Mouse (Mus musculus) limb, embryonic 11.5 days (tissue): ENCODE data around the gene Adamts17. TPM values are rescaled to one million over a fixed set of nuclear protein-coding genes. Genes with fewer than 3 reads are reported as not detected.

Experiments used
- ATAC-seq: fragments of 200-750 bp; cut with Nextera tagmentation; 2 replicates; pipeline ENCODE4 v1.8.0; 2017; ENCODE audit warnings: low read depth; ENCODE audit not compliant: insufficient number of reproducible peaks, low FRiP score, low TSS enrichment
- DNase-seq: peaks from one replicate; pipeline ENCODE4 v3.0.0-alpha.2; 2015; ENCODE audit warnings: low spot score
- H3K27ac ChIP-seq: fragments of 300-500 bp; sonication (generic); replicated peaks from 2 replicates; pipeline ENCODE4 v1.5.1; 2014; ENCODE audit warnings: low read depth, mild to moderate bottlenecking, low read length
- H3K27me3 ChIP-seq: fragments of 300-500 bp; sonication (generic); 2 replicates; pipeline ENCODE4 v1.6.1; 2014; ENCODE audit warnings: mild to moderate bottlenecking, low read length, mixed read lengths; ENCODE audit not compliant: control insufficient read depth, insufficient read depth
- H3K36me3 ChIP-seq: fragments of 300-500 bp; sonication (generic); 2 replicates; pipeline ENCODE4 v1.6.1; 2014; ENCODE audit warnings: mild to moderate bottlenecking, low read length, moderate library complexity, mixed read lengths; ENCODE audit not compliant: control insufficient read depth, insufficient read depth
- H3K4me1 ChIP-seq: fragments of 300-500 bp; sonication (generic); 2 replicates; pipeline ENCODE4 v1.6.1; 2014; ENCODE audit warnings: low read length, mixed read lengths; ENCODE audit not compliant: control insufficient read depth, insufficient read depth
- H3K4me2 ChIP-seq: fragments of 300-500 bp; sonication (generic); 2 replicates; pipeline ENCODE4 v1.6.1; 2014; ENCODE audit warnings: low read depth, mild to moderate bottlenecking, moderate library complexity; ENCODE audit not compliant: severe bottlenecking
- H3K4me3 ChIP-seq: fragments of 300-500 bp; sonication (generic); 2 replicates; pipeline ENCODE4 v1.5.1; 2014; ENCODE audit warnings: low read depth, low read length
- H3K9ac ChIP-seq: fragments of 300-500 bp; sonication (generic); 2 replicates; pipeline ENCODE4 v1.6.1; 2014; ENCODE audit warnings: mild to moderate bottlenecking, low read length
- H3K9me3 ChIP-seq: fragments of 300-500 bp; sonication (generic); 2 replicates; pipeline ENCODE4 v1.6.1; 2016; ENCODE audit warnings: low read length; ENCODE audit not compliant: control insufficient read depth
- WGBS: fragments of 180-500 bp; shearing (Covaris S2); extraction: QIAGEN DNeasy Blood & Tissue Kit; methylation state at CpG from one replicate; pipeline ENCODE4 v1.1.7; 2014; 5-methylcytosine and 5-hydroxymethylcytosine counted together
- polyA plus RNA-seq: library from polyadenylated mRNA; unstranded; fragments of >200 nt; fragmentation: Nextera tagmentation; extraction: Ambion mirVana; gene quantifications from 2 replicates; pipeline ENCODE4 v1.2.1, GENCODE M21; 2014

Gene Adamts17
- polyA plus RNA-seq, 1 experiment from 2014 or later: 7.7 TPM

DNA sequence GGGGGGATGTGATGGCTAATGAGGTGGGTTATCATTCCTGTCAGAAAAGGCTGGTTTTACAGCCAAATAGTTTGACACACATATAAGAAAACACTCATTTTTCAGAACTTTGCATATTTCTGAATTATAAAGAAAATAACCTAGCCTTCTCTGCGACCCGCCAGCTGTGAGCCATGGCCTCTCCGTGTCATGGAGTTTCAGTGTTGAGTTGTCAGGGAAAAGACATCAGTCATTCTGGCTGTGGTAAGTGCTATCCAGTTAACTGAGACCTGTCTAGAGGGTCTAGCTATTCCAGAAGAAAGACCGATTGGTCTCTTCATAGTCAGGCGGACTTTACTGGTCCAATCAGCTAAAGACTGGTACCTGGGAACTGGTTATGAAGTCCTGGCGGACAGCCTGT, 205.7 kb downstream of the Adamts17 start:
- H3K4me1 ChIP-seq: no peaks in the 10 kb centered on the region
- no peak overlapping the region for H3K4me3 ChIP-seq
- no peak overlapping the region for H3K9ac ChIP-seq
- no peaks in the 10 kb centered on the region for H3K9me3 ChIP-seq
- no peak overlapping the region for H3K27ac ChIP-seq
- no peak overlapping the region for H3K4me2 ChIP-seq
- WGBS: 93% methylated on average over 6 of the region's 6 CpGs
- no peaks in the 10 kb centered on the region for H3K27me3 ChIP-seq
- no peaks in the 10 kb centered on the region for H3K36me3 ChIP-seq
- ATAC-seq (no peak), DNase-seq (no peak)

DNA sequence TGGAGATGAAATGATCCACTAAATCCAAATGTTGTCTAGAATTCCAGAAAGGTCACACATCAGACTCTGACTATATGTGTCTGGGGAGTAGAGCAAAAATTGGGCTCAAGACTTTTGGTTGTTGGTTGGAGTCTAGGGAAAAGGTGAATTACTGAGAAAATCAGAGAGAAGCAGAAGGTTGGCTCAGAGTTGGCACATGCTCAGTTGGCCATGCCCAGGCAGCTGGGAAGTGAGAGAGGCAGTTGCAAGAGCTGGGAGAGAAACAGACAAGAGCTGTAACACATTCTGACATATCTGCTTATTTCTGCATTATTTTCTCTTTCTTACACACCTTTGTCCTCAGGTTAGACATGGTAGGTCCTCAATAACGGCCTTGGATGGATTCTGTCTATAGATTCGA, 209.7 kb downstream of the Adamts17 start:
- H3K9ac ChIP-seq: no peak overlapping the region
- no peaks in the 10 kb centered on the region for H3K36me3 ChIP-seq
- ATAC-seq (no peak), DNase-seq (no peak)
- H3K4me3 ChIP-seq: no peak overlapping the region
- H3K4me1 ChIP-seq: no peaks in the 10 kb centered on the region
- no peaks in the 10 kb centered on the region for H3K9me3 ChIP-seq
- WGBS: 91% methylated on average over 2 of the region's 2 CpGs
- H3K4me2 ChIP-seq: no peak overlapping the region
- H3K27me3 ChIP-seq: no peaks in the 10 kb centered on the region
- H3K27ac ChIP-seq: no peak overlapping the region

DNA sequence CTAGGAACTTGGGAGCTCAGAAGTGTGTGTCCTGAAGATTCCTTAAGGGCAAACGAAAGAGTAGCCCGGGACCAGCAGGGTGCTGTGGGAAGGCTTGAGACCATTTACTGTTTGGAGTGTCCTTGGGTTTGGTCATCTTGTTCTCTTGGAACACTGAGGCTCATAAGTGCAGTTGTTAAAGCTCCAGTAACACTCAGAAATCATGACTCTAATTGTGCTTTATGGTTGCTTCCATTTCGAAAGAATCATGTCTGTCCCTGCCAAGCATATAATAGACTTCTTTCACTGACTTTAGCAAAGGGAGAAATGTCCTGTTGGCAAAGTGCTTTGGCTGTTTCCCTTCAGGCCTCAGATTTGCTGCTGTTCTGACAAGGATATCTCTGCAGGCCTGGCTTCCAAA, 210.9 kb downstream of the Adamts17 start:
- Histone ChIP-seq H3K27me3 (no peaks in the 10 kb centered on the region), H3K4me2 (no peak overlapping the region), H3K9ac (no peak overlapping the region), H3K4me3 (no peak overlapping the region), H3K27ac (no peak overlapping the region), H3K36me3 (no peaks in the 10 kb centered on the region), H3K9me3 (no peaks in the 10 kb centered on the region), H3K4me1 (no peaks in the 10 kb centered on the region)
- DNase-seq: no peak
- no peak for ATAC-seq
- 84% methylated on average over 3 of the region's 3 CpGs for WGBS

DNA sequence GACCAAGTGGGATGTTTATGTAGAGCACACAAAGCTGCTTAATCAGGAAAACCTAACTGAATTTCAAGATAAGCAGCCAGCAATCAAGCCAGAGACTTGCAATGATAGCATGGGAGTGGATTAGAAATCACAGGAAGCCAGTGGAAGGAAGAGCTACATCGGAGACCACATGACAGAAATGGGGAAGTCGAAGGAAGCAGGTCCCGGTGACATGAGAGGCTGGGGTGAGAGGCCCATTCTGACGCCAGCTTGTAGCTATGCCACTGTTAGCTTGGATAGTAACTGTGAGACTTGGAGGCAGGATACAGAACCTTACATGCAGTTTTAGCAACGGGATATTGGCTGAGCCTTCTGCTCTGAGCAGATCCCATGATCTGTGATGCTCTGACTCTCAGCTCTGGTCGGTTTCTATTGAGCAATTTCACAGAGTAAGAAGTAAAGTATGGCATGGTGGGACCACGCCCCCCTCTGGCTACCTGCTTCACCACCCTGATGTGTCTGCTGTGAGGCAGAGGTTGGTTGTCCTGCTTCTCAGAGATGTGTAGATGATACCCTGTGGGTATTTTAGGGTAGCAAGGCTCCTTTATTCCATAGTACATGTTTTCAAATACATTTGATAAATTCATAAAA, 211.7 kb downstream of the Adamts17 start:
- no peak overlapping the region for H3K9ac ChIP-seq
- DNase-seq (no peak), ATAC-seq (no peak)
- H3K27ac ChIP-seq: no peak overlapping the region
- H3K36me3 ChIP-seq: no peaks in the 10 kb centered on the region
- H3K4me1 ChIP-seq: no peaks in the 10 kb centered on the region
- H3K4me2 ChIP-seq: no peak overlapping the region
- no peak overlapping the region for H3K4me3 ChIP-seq
- no peaks in the 10 kb centered on the region for H3K27me3 ChIP-seq
- no peaks in the 10 kb centered on the region for H3K9me3 ChIP-seq
- 85% methylated on average over 7 of the region's 7 CpGs for WGBS

DNA sequence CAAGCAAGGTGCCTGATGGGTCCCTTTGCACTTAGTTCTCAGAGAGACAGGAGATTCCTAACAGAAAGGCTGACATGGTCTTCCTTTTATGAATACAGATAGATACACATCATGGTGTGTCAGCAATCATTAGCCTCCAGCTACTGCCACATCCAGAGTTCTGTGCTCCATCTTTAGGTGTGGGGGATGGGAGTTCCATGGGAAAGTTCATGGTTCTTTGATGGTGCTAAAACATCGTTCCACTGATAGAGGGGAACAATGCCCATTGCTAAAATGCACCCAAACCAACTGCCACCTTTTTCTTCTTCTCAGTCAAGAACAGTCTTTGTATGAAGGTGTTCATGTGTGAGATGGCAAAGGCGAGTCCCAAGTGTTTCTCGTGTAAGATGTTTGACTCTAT, 215.3 kb downstream of the Adamts17 start:
- ATAC-seq: no peak
- H3K36me3 ChIP-seq: no peaks in the 10 kb centered on the region
- no peak overlapping the region for H3K27ac ChIP-seq
- DNase-seq: no peak
- H3K9ac ChIP-seq: no peak overlapping the region
- no peak overlapping the region for H3K4me3 ChIP-seq
- H3K4me1 ChIP-seq: no peaks in the 10 kb centered on the region
- H3K27me3 ChIP-seq: no peaks in the 10 kb centered on the region
- WGBS: 94% methylated on average over 3 of the region's 3 CpGs
- no peaks in the 10 kb centered on the region for H3K9me3 ChIP-seq
- H3K4me2 ChIP-seq: no peak overlapping the region

DNA sequence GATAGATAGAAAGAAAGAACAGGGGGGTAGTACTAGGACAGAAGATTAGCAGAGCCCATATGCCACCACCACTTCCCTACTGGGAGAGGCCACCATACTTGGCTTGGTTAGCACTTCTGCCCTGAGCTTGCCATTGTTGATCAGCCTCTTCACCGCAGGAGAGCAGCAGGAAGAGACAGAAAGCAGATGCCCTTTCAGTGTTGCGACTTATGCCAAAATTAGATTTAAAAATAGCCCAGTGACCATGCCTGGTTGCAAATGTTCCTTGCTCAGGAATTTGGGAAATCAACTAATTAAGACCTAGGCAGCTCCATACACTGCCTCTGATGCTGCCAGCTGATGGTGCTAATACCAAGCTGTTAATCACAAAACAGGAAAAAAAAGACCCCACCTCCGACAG, 216.0 kb downstream of the Adamts17 start:
- no peaks in the 10 kb centered on the region for H3K9me3 ChIP-seq
- no peak overlapping the region for H3K4me3 ChIP-seq
- H3K4me2 ChIP-seq: no peak overlapping the region
- no peaks in the 10 kb centered on the region for H3K27me3 ChIP-seq
- H3K27ac ChIP-seq: no peak overlapping the region
- WGBS: 71% methylated on average over 3 of the region's 3 CpGs
- ATAC-seq (no peak), DNase-seq (no peak)
- H3K4me1 ChIP-seq: no peaks in the 10 kb centered on the region
- no peak overlapping the region for H3K9ac ChIP-seq
- no peaks in the 10 kb centered on the region for H3K36me3 ChIP-seq

DNA sequence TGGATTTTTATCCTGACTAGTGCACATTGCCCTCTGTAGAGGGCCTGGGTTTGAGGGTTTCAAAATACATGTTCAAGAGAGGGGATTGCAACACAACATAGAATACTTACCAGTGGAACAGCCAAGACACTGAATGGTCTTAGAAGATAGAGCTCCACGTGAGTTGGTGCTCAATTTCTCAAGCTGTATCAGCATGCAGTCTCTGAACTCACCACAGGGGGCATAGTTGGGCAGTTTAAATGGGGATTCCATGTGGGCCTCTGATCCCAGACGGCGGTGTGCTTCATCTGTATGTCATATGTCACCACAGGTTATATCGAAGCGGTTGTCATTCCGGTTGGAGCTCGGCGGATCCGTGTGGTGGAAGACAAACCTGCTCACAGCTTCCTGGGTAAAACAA, 222.2 kb downstream of the Adamts17 start:
- Histone ChIP-seq H3K4me3 (no peak overlapping the region), H3K27me3 (no peaks in the 10 kb centered on the region), H3K9ac (no peak overlapping the region), H3K27ac (no peak overlapping the region), H3K9me3 (no peaks in the 10 kb centered on the region), H3K4me2 (no peak overlapping the region), H3K36me3 (no peaks in the 10 kb centered on the region), H3K4me1 (peaks cover 9% of the 10 kb centered on the region)
- no peak for ATAC-seq
- peak; percentile 60 for DNase-seq
- WGBS: 85% methylated on average over 9 of the region's 9 CpGs

DNA sequence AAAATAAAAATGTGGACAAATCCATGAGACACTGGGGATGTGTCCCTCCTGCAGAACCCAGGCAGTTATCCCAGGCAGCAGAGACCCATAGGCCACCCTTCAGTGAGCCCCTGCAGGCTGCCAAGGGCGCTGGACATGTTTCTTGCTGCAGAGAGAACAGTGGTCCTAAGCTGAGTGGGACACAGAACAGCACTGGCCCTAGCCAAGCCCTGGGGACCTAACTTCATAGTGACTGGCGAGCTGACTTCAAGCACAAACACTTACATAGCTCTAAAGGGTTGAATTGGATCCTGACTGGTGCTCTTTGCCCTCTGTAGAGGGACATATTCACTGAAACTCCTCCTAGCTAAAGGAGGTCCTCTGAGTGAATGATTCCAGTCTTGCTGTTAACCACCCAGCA, 223.0 kb downstream of the Adamts17 start:
- Histone ChIP-seq H3K4me3 (no peak overlapping the region), H3K9ac (no peak overlapping the region), H3K36me3 (no peaks in the 10 kb centered on the region), H3K9me3 (no peaks in the 10 kb centered on the region), H3K4me1 (peaks cover 9% of the 10 kb centered on the region), H3K4me2 (no peak overlapping the region), H3K27ac (no peak overlapping the region), H3K27me3 (no peaks in the 10 kb centered on the region)
- ATAC-seq (no peak), DNase-seq (no peak)
- WGBS: 90% methylated on average over 2 of the region's 2 CpGs

DNA sequence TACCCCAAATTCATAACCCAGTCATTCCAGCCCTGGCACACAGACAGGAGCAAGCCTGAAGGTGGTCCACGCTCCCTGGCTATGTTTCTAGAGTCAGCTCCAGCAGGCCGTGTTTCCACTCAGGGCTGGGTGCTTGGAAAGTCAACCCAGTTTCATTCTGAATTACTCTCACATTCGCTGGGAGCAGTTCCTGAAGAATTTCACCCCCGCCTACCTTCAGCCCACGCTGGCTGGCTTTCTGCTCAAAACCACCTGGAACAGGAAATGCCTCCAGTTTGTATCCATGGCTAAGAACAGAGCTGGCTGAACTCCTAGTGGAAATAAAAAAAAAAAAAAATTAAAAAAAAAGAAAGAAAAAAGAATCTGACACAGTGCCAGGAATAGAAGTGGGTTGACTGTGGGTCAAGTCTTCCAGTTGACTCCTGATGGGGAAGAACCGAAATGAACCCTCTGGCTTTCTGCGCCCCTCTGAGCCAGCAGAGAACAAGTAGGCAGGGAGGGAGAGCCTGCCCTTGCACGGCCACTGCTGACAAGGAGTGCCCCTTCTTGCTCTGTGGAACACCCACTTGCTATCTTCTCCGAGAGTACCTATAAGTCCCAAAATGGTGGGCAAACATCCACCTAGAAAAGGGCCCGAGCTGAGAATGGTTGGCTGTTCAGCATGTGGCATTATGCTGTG, 225.2 kb downstream of the Adamts17 start:
- WGBS: 86% methylated on average over 10 of the region's 10 CpGs
- DNase-seq (no peak), ATAC-seq (no peak)
- no peaks in the 10 kb centered on the region for H3K27me3 ChIP-seq
- no peak overlapping the region for H3K4me2 ChIP-seq
- H3K4me1 ChIP-seq: peaks cover 9% of the 10 kb centered on the region
- no peak overlapping the region; the same call in 1 of the 2 replicates for H3K27ac ChIP-seq
- no peak overlapping the region for H3K9ac ChIP-seq
- no peaks in the 10 kb centered on the region for H3K9me3 ChIP-seq
- no peaks in the 10 kb centered on the region for H3K36me3 ChIP-seq
- H3K4me3 ChIP-seq: no peak overlapping the region
